Mouse (Mus musculus): ENCODE data around the gene Nebl. TPM values are rescaled to one million over a fixed set of nuclear protein-coding genes. Genes with fewer than 3 reads are reported as not detected.

Gene Nebl
- polyA plus RNA-seq, 1 experiment from 2014 or later = 8.8 TPM

- 82% methylated on average over 6 of the region's 6 CpGs for WGBS
- no peaks in the 10 kb centered on the region for H3K9me3 ChIP-seq (ENCODE audit: control insufficient read depth, low read length)
- H3K27me3 ChIP-seq (ENCODE audit: control insufficient read depth, insufficient read depth, low read length) = no peaks in the 10 kb centered on the region
- ATAC-seq (ENCODE audit: insufficient read depth, low FRiP score, low TSS enrichment) = no peak
- H3K27ac ChIP-seq (ENCODE audit: low read depth, low read length) = no peak overlapping the region
- no peak overlapping the region for H3K9ac ChIP-seq (ENCODE audit: low read length)
- DNase-seq (ENCODE audit: low spot score) = no peak
- H3K4me2 ChIP-seq (ENCODE audit: low read depth) = no peak overlapping the region
- H3K4me1 ChIP-seq (ENCODE audit: control insufficient read depth, insufficient read depth, low read length) = no peaks in the 10 kb centered on the region
- H3K36me3 ChIP-seq (ENCODE audit: control insufficient read depth, insufficient read depth, low read length) = no peaks in the 10 kb centered on the region
- no peak overlapping the region for H3K4me3 ChIP-seq (ENCODE audit: low read depth, low read length)
Measured at GRCm38 (mm10) chr2:17504115-17504774, 227.0 kb downstream of the Nebl start.

DNA sequence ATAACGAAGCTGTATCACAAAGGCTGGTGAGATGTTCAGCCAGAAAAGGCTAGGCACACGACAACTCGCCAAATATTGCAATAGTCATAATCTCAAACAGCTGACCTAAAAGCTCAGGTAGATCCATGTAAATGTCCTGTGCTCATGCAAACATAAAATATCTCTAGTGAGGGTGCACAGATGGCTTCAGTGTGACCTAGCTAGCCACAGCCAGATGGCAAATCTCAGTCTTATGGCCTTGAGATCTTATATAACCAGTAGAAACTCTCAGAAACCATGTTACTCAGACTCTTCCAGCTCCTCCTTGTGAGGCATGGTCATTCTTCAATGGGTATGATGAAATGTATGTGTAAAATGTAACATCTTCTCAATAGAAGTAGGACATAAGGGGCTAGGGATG lies 230.2 kb downstream of the Nebl start:
- no peaks in the 10 kb centered on the region for H3K4me1 ChIP-seq (ENCODE audit: control insufficient read depth, insufficient read depth, low read length)
- H3K27ac ChIP-seq (ENCODE audit: low read depth, low read length) = no peak overlapping the region
- no peaks in the 10 kb centered on the region for H3K27me3 ChIP-seq (ENCODE audit: control insufficient read depth, insufficient read depth, low read length)
- H3K36me3 ChIP-seq (ENCODE audit: control insufficient read depth, insufficient read depth, low read length) = no peaks in the 10 kb centered on the region
- ATAC-seq (ENCODE audit: insufficient read depth, low FRiP score, low TSS enrichment) (no peak), DNase-seq (ENCODE audit: low spot score) (no peak)
- H3K4me3 ChIP-seq (ENCODE audit: low read depth, low read length) = no peak overlapping the region
- H3K4me2 ChIP-seq (ENCODE audit: low read depth) = no peak overlapping the region
- 94% methylated on average over 3 of the region's 3 CpGs for WGBS
- no peak overlapping the region for H3K9ac ChIP-seq (ENCODE audit: low read length)
- H3K9me3 ChIP-seq (ENCODE audit: control insufficient read depth, low read length) = no peaks in the 10 kb centered on the region

GRCm38 (mm10) chr2:17465517-17466174 lies 265.6 kb downstream of the Nebl start:
- H3K9me3 ChIP-seq (ENCODE audit: control insufficient read depth, low read length) = no peaks in the 10 kb centered on the region
- H3K4me2 ChIP-seq (ENCODE audit: low read depth) = no peak overlapping the region
- no peak for ATAC-seq (ENCODE audit: insufficient read depth, low FRiP score, low TSS enrichment)
- H3K4me3 ChIP-seq (ENCODE audit: low read depth, low read length) = no peak overlapping the region
- no peaks in the 10 kb centered on the region for H3K4me1 ChIP-seq (ENCODE audit: control insufficient read depth, insufficient read depth, low read length)
- no peak for DNase-seq (ENCODE audit: low spot score)
- 84% methylated on average over 6 of the region's 6 CpGs for WGBS
- no peak overlapping the region for H3K27ac ChIP-seq (ENCODE audit: low read depth, low read length)
- H3K36me3 ChIP-seq (ENCODE audit: control insufficient read depth, insufficient read depth, low read length) = no peaks in the 10 kb centered on the region
- H3K27me3 ChIP-seq (ENCODE audit: control insufficient read depth, insufficient read depth, low read length) = no peaks in the 10 kb centered on the region
- H3K9ac ChIP-seq (ENCODE audit: low read length) = no peak overlapping the region

DNA sequence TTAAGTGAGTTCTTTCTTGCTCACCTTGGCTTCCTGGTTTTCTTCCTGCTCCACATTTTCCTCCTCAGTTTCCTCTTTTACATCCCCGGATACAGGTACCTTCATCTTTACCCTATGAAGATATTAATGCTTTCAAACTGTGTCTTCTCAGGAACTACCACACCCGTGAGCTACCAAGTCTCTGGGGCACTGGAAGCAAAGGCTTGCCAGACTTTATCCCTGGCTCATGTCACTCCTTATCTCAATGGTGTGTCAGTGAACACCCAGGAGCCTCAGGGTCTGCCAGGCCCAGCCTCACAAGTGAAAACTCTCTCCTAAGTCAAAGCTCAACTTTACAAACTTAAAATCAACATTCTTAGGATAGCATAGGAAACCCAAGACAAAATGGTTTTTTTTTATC lies 270.8 kb downstream of the Nebl start:
- DNase-seq (ENCODE audit: low spot score) (no peak), ATAC-seq (ENCODE audit: insufficient read depth, low FRiP score, low TSS enrichment) (no peak)
- no peaks in the 10 kb centered on the region for H3K9me3 ChIP-seq (ENCODE audit: control insufficient read depth, low read length)
- H3K4me1 ChIP-seq (ENCODE audit: control insufficient read depth, insufficient read depth, low read length) = no peaks in the 10 kb centered on the region
- H3K4me3 ChIP-seq (ENCODE audit: low read depth, low read length) = no peak overlapping the region
- H3K27ac ChIP-seq (ENCODE audit: low read depth, low read length) = no peak overlapping the region
- 89% methylated on average over 2 of the region's 2 CpGs for WGBS
- H3K9ac ChIP-seq (ENCODE audit: low read length) = no peak overlapping the region
- H3K4me2 ChIP-seq (ENCODE audit: low read depth) = no peak overlapping the region
- H3K27me3 ChIP-seq (ENCODE audit: control insufficient read depth, insufficient read depth, low read length) = no peaks in the 10 kb centered on the region
- H3K36me3 ChIP-seq (ENCODE audit: control insufficient read depth, insufficient read depth, low read length) = no peaks in the 10 kb centered on the region

DNA sequence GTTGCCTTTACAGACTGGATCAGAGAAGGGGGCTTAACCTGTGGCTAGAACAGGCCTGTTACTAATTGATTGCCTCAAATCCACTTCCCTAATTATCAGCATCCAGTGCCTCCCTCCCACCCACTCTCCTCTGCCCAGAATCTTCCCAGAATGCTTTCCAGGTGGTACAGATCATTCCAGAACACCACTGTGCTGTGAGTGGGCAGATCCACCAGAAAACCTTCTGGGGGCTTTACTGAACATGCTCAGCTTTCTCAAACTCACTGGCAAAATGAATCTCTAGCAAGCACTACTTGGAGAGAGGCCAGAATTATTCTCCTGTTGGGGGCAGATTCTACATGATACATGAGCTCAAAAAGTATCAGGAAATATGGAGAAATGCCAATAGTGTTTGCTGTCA lies 277.6 kb downstream of the Nebl start:
- DNase-seq (ENCODE audit: low spot score) = no peak

DNA sequence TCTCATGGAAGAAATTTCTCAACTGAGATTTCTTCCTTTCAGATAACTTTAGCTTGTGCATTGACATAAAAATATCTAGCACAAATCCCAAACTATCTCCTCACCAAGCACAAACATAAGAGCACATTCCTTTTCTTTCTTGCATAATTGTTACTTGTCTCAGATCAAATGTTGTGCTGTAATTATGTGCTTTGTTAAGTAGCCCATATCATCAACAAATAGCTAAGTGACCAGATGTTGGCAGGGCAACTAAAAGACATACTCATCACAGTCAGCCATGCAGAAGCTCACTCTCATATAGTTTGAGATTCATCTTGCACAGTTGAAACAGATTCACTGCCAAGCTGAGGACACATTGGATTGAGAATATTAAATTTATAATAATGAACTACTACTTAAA lies 282.9 kb downstream of the Nebl start:
- no peaks in the 10 kb centered on the region for H3K4me1 ChIP-seq (ENCODE audit: control insufficient read depth, insufficient read depth, low read length)
- H3K9me3 ChIP-seq (ENCODE audit: control insufficient read depth, low read length) = no peaks in the 10 kb centered on the region
- ATAC-seq (ENCODE audit: insufficient read depth, low FRiP score, low TSS enrichment) = no peak
- no peak overlapping the region for H3K27ac ChIP-seq (ENCODE audit: low read depth, low read length)
- no peak overlapping the region for H3K9ac ChIP-seq (ENCODE audit: low read length)
- H3K4me2 ChIP-seq (ENCODE audit: low read depth) = no peak overlapping the region
- H3K36me3 ChIP-seq (ENCODE audit: control insufficient read depth, insufficient read depth, low read length) = no peaks in the 10 kb centered on the region
- no peak for DNase-seq (ENCODE audit: low spot score)
- H3K27me3 ChIP-seq (ENCODE audit: control insufficient read depth, insufficient read depth, low read length) = no peaks in the 10 kb centered on the region
- H3K4me3 ChIP-seq (ENCODE audit: low read depth, low read length) = no peak overlapping the region

More for the DNA sequence above, 277.6 kb downstream of the Nebl start:
- Histone ChIP-seq H3K36me3 (ENCODE audit: control insufficient read depth, insufficient read depth, low read length) (no peaks in the 10 kb centered on the region), H3K4me1 (ENCODE audit: control insufficient read depth, insufficient read depth, low read length) (no peaks in the 10 kb centered on the region), H3K4me3 (ENCODE audit: low read depth, low read length) (no peak overlapping the region), H3K9me3 (ENCODE audit: control insufficient read depth, low read length) (no peaks in the 10 kb centered on the region), H3K9ac (ENCODE audit: low read length) (no peak overlapping the region), H3K4me2 (ENCODE audit: low read depth) (no peak overlapping the region), H3K27me3 (ENCODE audit: control insufficient read depth, insufficient read depth, low read length) (no peaks in the 10 kb centered on the region), H3K27ac (ENCODE audit: low read depth, low read length) (no peak overlapping the region)
- ATAC-seq (ENCODE audit: insufficient read depth, low FRiP score, low TSS enrichment) = no peak

GRCm38 (mm10) chr2:17443581-17443980 lies 287.7 kb downstream of the Nebl start:
- H3K27ac ChIP-seq (ENCODE audit: low read depth, low read length) = no peak overlapping the region
- H3K36me3 ChIP-seq (ENCODE audit: control insufficient read depth, insufficient read depth, low read length) = no peaks in the 10 kb centered on the region
- no peak overlapping the region for H3K4me2 ChIP-seq (ENCODE audit: low read depth)
- 61% methylated on average over 7 of the region's 7 CpGs for WGBS
- no peaks in the 10 kb centered on the region for H3K27me3 ChIP-seq (ENCODE audit: control insufficient read depth, insufficient read depth, low read length)
- DNase-seq (ENCODE audit: low spot score) (no peak), ATAC-seq (ENCODE audit: insufficient read depth, low FRiP score, low TSS enrichment) (no peak)
- no peak overlapping the region for H3K4me3 ChIP-seq (ENCODE audit: low read depth, low read length)
- no peaks in the 10 kb centered on the region for H3K4me1 ChIP-seq (ENCODE audit: control insufficient read depth, insufficient read depth, low read length)
- no peak overlapping the region for H3K9ac ChIP-seq (ENCODE audit: low read length)
- no peaks in the 10 kb centered on the region for H3K9me3 ChIP-seq (ENCODE audit: control insufficient read depth, low read length)

DNA sequence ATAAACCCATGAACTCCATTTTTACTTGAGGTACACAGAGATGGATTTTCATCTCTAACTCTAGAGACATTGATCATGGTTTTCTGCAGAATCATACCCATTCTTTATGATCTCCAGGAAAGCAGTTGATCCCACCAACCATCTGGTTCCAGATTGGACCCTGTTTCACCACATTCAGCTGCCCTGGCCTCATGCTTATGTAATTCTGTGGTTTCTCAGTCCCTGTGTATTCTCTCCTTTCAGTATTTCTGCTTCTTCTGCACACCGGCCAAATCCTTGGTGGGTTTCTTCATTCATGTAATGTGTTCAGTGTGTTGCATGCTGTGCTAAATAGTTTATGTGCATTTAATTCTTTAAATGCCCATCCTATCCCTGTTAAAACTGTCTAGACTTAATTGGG lies 292.9 kb downstream of the Nebl start:
- DNase-seq (ENCODE audit: low spot score) = no peak
- Histone ChIP-seq H3K4me1 (ENCODE audit: control insufficient read depth, insufficient read depth, low read length) (no peaks in the 10 kb centered on the region), H3K9me3 (ENCODE audit: control insufficient read depth, low read length) (no peaks in the 10 kb centered on the region), H3K27me3 (ENCODE audit: control insufficient read depth, insufficient read depth, low read length) (no peaks in the 10 kb centered on the region), H3K4me3 (ENCODE audit: low read depth, low read length) (no peak overlapping the region), H3K9ac (ENCODE audit: low read length) (no peak overlapping the region), H3K27ac (ENCODE audit: low read depth, low read length) (no peak overlapping the region), H3K4me2 (ENCODE audit: low read depth) (no peak overlapping the region), H3K36me3 (ENCODE audit: control insufficient read depth, insufficient read depth, low read length) (no peaks in the 10 kb centered on the region)
- ATAC-seq (ENCODE audit: insufficient read depth, low FRiP score, low TSS enrichment) = no peak
- WGBS = 89% methylated on average over 1 of the region's 1 CpGs

- DNase-seq (ENCODE audit: low spot score) (no peak), ATAC-seq (ENCODE audit: insufficient read depth, low FRiP score, low TSS enrichment) (peak; percentile 55; the same call in 1 of the 2 replicates)
- Histone ChIP-seq H3K4me3 (ENCODE audit: low read depth, low read length) (no peak overlapping the region), H3K27me3 (ENCODE audit: control insufficient read depth, insufficient read depth, low read length) (no peaks in the 10 kb centered on the region), H3K4me1 (ENCODE audit: control insufficient read depth, insufficient read depth, low read length) (no peaks in the 10 kb centered on the region), H3K36me3 (ENCODE audit: control insufficient read depth, insufficient read depth, low read length) (no peaks in the 10 kb centered on the region), H3K9ac (ENCODE audit: low read length) (no peak overlapping the region), H3K4me2 (ENCODE audit: low read depth) (no peak overlapping the region), H3K27ac (ENCODE audit: low read depth, low read length) (no peak overlapping the region), H3K9me3 (ENCODE audit: control insufficient read depth, low read length) (no peaks in the 10 kb centered on the region)
- WGBS = 57% methylated on average over 10 of the region's 10 CpGs
Measured at GRCm38 (mm10) chr2:17436739-17437440, 294.4 kb downstream of the Nebl start.
